Mouse (Mus musculus): ENCODE data around the gene Gm43064. TPM values are rescaled to one million over a fixed set of nuclear protein-coding genes. Genes with fewer than 3 reads are reported as not detected.

Gene Gm43064
- total RNA-seq, 1 experiment: 0.76 TPM

DNA sequence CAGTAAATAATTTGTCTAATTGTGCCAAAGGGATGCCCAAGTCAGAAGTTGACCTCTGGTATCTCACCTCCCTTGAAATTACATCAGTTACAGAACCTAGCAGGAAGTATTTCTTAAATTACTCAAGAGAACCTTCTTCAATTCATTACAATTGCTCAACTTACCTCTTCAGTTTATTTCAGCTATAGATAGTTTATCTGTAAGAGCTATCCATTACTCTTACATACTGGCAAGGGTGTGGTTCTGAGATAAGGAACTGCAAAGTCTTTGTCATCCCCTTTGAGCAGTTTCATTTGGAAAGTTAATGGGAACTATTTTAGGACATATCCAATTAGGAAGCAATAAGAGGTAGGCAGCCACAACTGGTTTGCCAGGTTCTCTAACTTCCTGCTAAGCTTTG, 23.1 kb downstream of the Gm43064 start, which contains the start of gene Bcl2l15:
Gene Bcl2l15, plus strand, starts transcription at position 176 of the 400 bp plus-strand sequence.
- TF ChIP-seq CHD2 (IDR thresholded peaks at IDR 0.05; ENCODE audit: low read depth, low read length) (no peak), MAFK (IDR thresholded peaks at IDR 0.05; ENCODE audit: insufficient read depth, low read depth, low read length) (no peak), ZNF384 (IDR thresholded peaks at IDR 0.05; ENCODE audit: low read depth, low read length) (no peak), HCFC1 (IDR thresholded peaks at IDR 0.05; ENCODE audit: borderline replicate concordance, insufficient read depth, low read length) (no peak), ZC3H11A (IDR thresholded peaks at IDR 0.05; ENCODE audit: borderline replicate concordance, low read depth, low read length) (no peak)
- no peaks in the 10 kb centered on the region for H3K9me3 ChIP-seq (ENCODE audit: control insufficient read depth, insufficient read depth, low read depth, low read length)
- in situ Hi-C loops (cut with MboI; ENCODE audit: low sequenced_read_pairs in 2 of 2, unreplicated experiment in 2 of 2): no loop called here
- no peak within 1 kb of the TSS for H3K4me3 ChIP-seq (ENCODE audit: insufficient read depth in 1 of 2, low read depth in 1 of 2, low read length in 2 of 2, poor library complexity in 1 of 2, severe bottlenecking in 1 of 2)
- H3K9ac ChIP-seq (ENCODE audit: insufficient read depth, low read depth, low read length, poor library complexity, severe bottlenecking): no peak within 1 kb of the TSS
- DNase-seq (ENCODE audit: low read depth, low spot score): no peak
- no peak within 1 kb of the TSS for H3K27ac ChIP-seq (ENCODE audit: insufficient read depth, low read depth, low read length, poor library complexity, severe bottlenecking)
- peaks cover 0 to 2% of the 10 kb centered on the region in 2 experiments; a peak in 2 of 4 replicates for H3K4me1 ChIP-seq (ENCODE audit: control insufficient read depth in 2 of 2, insufficient read depth in 2 of 2, low read length in 2 of 2, poor library complexity in 1 of 2)
- no peaks in the 10 kb centered on the region for H3K36me3 ChIP-seq (ENCODE audit: control insufficient read depth, insufficient read depth, low read length, poor library complexity, severe bottlenecking)

DNA sequence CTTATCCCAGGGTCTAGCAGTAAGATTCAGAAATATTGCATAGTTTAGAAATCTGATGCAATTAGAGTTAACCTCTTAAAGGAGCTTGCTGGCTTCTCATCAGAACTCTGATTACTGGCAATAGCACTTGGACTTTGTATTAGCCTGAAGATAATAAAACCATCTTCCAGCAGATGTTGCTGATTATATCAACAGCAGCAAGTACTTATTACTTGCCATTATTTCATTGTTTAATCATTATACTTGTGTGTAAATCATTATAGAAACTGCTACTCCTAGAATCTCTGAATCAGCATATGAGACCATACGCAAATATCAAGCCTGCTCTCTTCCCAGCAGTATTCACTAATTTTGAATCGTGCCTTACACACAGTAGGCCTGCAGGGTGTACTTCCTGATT, 24.6 kb downstream of the Gm43064 start:
- H3K27ac ChIP-seq (ENCODE audit: insufficient read depth, low read depth, low read length, poor library complexity, severe bottlenecking): no peak overlapping the region
- peaks cover 0 to 2% of the 10 kb centered on the region in 2 experiments; a peak in 2 of 4 replicates for H3K4me1 ChIP-seq (ENCODE audit: control insufficient read depth in 2 of 2, insufficient read depth in 2 of 2, low read length in 2 of 2, poor library complexity in 1 of 2)
- H3K36me3 ChIP-seq (ENCODE audit: control insufficient read depth, insufficient read depth, low read length, poor library complexity, severe bottlenecking): no peaks in the 10 kb centered on the region
- no peak for DNase-seq (ENCODE audit: low read depth, low spot score)
- no peak for TF ChIP-seq ZC3H11A (IDR thresholded peaks at IDR 0.05; ENCODE audit: borderline replicate concordance, low read depth, low read length)
- no peak for TF ChIP-seq CHD2 (IDR thresholded peaks at IDR 0.05; ENCODE audit: low read depth, low read length)
- no peak overlapping the region for H3K4me3 ChIP-seq (ENCODE audit: insufficient read depth in 1 of 2, low read depth in 1 of 2, low read length in 2 of 2, poor library complexity in 1 of 2, severe bottlenecking in 1 of 2)
- no peaks in the 10 kb centered on the region for H3K9me3 ChIP-seq (ENCODE audit: control insufficient read depth, insufficient read depth, low read depth, low read length)
- in situ Hi-C loops (cut with MboI; ENCODE audit: low sequenced_read_pairs in 2 of 2, unreplicated experiment in 2 of 2): no loop called here
- no peak overlapping the region for H3K9ac ChIP-seq (ENCODE audit: insufficient read depth, low read depth, low read length, poor library complexity, severe bottlenecking)

DNA sequence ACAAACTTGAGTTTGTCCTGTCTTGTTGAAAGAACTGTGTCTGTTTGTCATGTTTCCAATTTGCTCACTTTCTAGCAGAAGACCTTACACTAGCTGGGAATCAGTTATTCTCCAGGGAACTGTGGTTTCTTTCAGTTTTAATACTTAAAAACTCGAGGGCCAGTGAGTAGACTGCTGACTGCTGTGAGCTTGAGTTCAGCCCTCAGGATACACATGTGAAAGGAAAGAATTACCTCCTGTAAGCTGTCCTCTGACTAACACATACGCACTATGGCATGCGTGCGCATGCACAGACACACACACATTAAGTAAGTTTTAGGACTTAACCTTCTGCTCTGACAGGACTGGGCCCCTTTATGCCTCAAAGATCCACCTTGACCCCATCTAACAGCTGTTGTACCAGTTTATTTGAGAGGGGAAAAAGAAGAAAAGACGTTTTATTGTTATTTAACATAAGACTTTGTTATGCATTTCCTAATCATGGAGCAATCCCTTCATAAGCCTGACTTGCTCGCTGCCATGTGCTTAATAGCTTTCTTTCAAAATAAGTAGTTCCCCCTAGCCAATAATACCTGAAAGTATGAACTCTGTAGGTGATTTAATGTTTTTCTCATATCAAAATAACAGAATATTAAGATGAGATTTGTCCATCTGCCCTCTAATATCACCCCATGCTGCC, 26.0 kb downstream of the Gm43064 start:
- Histone ChIP-seq H3K36me3 (ENCODE audit: control insufficient read depth, insufficient read depth, low read length, poor library complexity, severe bottlenecking) (no peaks in the 10 kb centered on the region), H3K4me1 (ENCODE audit: control insufficient read depth in 2 of 2, insufficient read depth in 2 of 2, low read length in 2 of 2, poor library complexity in 1 of 2) (peaks cover 0 to 3% of the 10 kb centered on the region in 2 experiments; a peak in 2 of 4 replicates), H3K9ac (ENCODE audit: insufficient read depth, low read depth, low read length, poor library complexity, severe bottlenecking) (no peak overlapping the region), H3K4me3 (ENCODE audit: insufficient read depth in 1 of 2, low read depth in 1 of 2, low read length in 2 of 2, poor library complexity in 1 of 2, severe bottlenecking in 1 of 2) (no peak overlapping the region), H3K27ac (ENCODE audit: insufficient read depth, low read depth, low read length, poor library complexity, severe bottlenecking) (no peak overlapping the region), H3K9me3 (ENCODE audit: control insufficient read depth, insufficient read depth, low read depth, low read length) (no peaks in the 10 kb centered on the region)
- TF ChIP-seq MAFK (IDR thresholded peaks at IDR 0.05; ENCODE audit: insufficient read depth, low read depth, low read length) (no peak), HCFC1 (IDR thresholded peaks at IDR 0.05; ENCODE audit: borderline replicate concordance, insufficient read depth, low read length) (no peak), CHD2 (IDR thresholded peaks at IDR 0.05; ENCODE audit: low read depth, low read length) (no peak), ZC3H11A (IDR thresholded peaks at IDR 0.05; ENCODE audit: borderline replicate concordance, low read depth, low read length) (no peak), ZNF384 (IDR thresholded peaks at IDR 0.05; ENCODE audit: low read depth, low read length) (no peak)
- DNase-seq (ENCODE audit: low read depth, low spot score): no peak
- in situ Hi-C loops (cut with MboI; ENCODE audit: low sequenced_read_pairs in 2 of 2, unreplicated experiment in 2 of 2): no loop called here

DNA sequence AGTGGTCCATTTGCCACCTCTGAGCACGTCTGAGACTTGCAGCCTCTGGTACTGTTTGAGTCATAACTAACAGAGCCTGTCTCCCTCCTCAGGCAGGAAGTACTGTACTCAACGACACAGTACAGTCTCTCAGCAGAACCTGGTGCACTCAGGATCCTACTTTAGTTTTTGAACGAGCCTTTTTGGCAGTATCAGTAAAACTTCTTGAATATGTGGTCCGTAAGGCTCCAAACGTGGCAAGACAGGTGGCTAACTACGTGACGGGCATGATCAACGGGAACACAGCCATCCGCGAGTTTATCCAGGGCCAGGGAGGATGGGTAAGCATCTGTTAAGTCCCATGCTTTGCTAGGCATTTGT, 26.6 kb downstream of the Gm43064 start:
- no peak overlapping the region for H3K27ac ChIP-seq (ENCODE audit: insufficient read depth, low read depth, low read length, poor library complexity, severe bottlenecking)
- no peaks in the 10 kb centered on the region for H3K9me3 ChIP-seq (ENCODE audit: control insufficient read depth, insufficient read depth, low read depth, low read length)
- H3K4me1 ChIP-seq (ENCODE audit: control insufficient read depth in 2 of 2, insufficient read depth in 2 of 2, low read length in 2 of 2, poor library complexity in 1 of 2): peaks cover 0 to 2% of the 10 kb centered on the region in 2 experiments; a peak in 1 of 4 replicates
- in situ Hi-C loops (cut with MboI; ENCODE audit: low sequenced_read_pairs in 2 of 2, unreplicated experiment in 2 of 2): no loop called here
- no peak overlapping the region for H3K9ac ChIP-seq (ENCODE audit: insufficient read depth, low read depth, low read length, poor library complexity, severe bottlenecking)
- no peaks in the 10 kb centered on the region for H3K36me3 ChIP-seq (ENCODE audit: control insufficient read depth, insufficient read depth, low read length, poor library complexity, severe bottlenecking)
- no peak for DNase-seq (ENCODE audit: low read depth, low spot score)
- no peak for TF ChIP-seq ZNF384 (IDR thresholded peaks at IDR 0.05; ENCODE audit: low read depth, low read length)
- TF ChIP-seq ZC3H11A (IDR thresholded peaks at IDR 0.05; ENCODE audit: borderline replicate concordance, low read depth, low read length): no peak
- no peak for TF ChIP-seq HCFC1 (IDR thresholded peaks at IDR 0.05; ENCODE audit: borderline replicate concordance, insufficient read depth, low read length)
- TF ChIP-seq CHD2 (IDR thresholded peaks at IDR 0.05; ENCODE audit: low read depth, low read length): no peak
- no peak for TF ChIP-seq MAFK (IDR thresholded peaks at IDR 0.05; ENCODE audit: insufficient read depth, low read depth, low read length)
- H3K4me3 ChIP-seq (ENCODE audit: insufficient read depth in 1 of 2, low read depth in 1 of 2, low read length in 2 of 2, poor library complexity in 1 of 2, severe bottlenecking in 1 of 2): no peak overlapping the region
